Mouse (Mus musculus): ENCODE measurements around the gene Prune2.

Gene Prune2

GRCm38 (mm10) chr19:17263181-17263580, 307.3 kb downstream of the Prune2 start:
- DNase-seq (ENCODE audit: low read depth, low spot score): no peak

- no peak for DNase-seq (ENCODE audit: low read depth, low spot score)
These were observed 307.9 kb downstream of the Prune2 start for GRCm38 (mm10) chr19:17263679-17264370.

GRCm38 (mm10) chr19:17264481-17265196, 308.7 kb downstream of the Prune2 start:
- peak; percentile 50 for DNase-seq (ENCODE audit: low read depth, low spot score)

- no peak for DNase-seq (ENCODE audit: low read depth, low spot score)
These were observed 312.8 kb downstream of the Prune2 start for GRCm38 (mm10) chr19:17268669-17269068.

GRCm38 (mm10) chr19:17271179-17271622, 315.3 kb downstream of the Prune2 start:
- DNase-seq (ENCODE audit: low read depth, low spot score): peak; percentile 29

- DNase-seq (ENCODE audit: low read depth, low spot score): no peak
These were observed 317.1 kb downstream of the Prune2 start for GRCm38 (mm10) chr19:17272988-17273387.

Measured in brain, adult 2 months (tissue).